ENCODE assay signal across 1 mouse cellular context in the genomic region with DNA sequence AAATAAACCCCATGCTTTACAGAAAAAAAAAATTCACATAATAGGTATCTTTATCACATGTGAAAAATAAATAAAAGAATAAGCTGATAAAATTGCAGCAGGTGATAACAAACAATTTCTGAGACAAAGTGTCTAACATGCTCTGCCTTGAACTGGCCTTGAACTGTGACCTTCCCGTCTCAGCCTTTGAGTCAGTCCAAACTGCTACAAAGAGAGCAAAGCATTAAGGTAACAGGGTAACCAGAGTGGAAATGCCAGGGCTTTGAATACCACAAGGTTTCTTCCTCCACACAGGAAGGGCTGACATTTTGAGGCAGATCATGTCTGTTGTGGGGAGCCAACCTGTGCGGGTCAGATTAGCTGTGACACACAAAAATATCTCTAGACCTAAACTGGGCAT.
TF ChIP-seq lines count a peak whose summit lies in the region.

No protein-coding gene starts in this region.

TF ChIP-seq in CH12.LX, 34 proteins besides CTCF, POLR2A, EP300 and RAD21 (continued from another document):
- TF ChIP-seq PAX5 (IDR thresholded peaks at IDR 0.05; ENCODE audit: low read length), result no peak
